Comparison of ENCODE assay signal across 8 mouse cellular contexts in genomic region chr1:181144966-181145365, GRCm38 (mm10). TPM values are rescaled to one million over a fixed set of nuclear protein-coding genes. Genes with fewer than 3 reads are reported as not detected.
DNase-seq lines count a peak whose midpoint lies in the region; ATAC-seq and TF ChIP-seq lines count a peak whose summit lies in the region.

No protein-coding gene starts in this region.

- H3K79me2 ChIP-seq in C2C12 (ENCODE audit: control insufficient read depth, insufficient read depth): peaks cover 46% of the 10 kb centered on the region

- 23% methylated on average over 12 of the region's 12 CpGs for WGBS in forebrain, embryonic 10.5 days
- WGBS in limb, embryonic 15.5 days: 6% methylated on average over 12 of the region's 12 CpGs

- H3K79me3 ChIP-seq in C2C12 (ENCODE audit: low read depth): peaks cover 17% of the 10 kb centered on the region

- peak overlapping the region; percentile 51; the same call in 1 of the 2 replicates for H3K9ac ChIP-seq in limb, embryonic 15.5 days

- no peak for ATAC-seq in erythroblast, adult 5-6 weeks (replicated peaks; ENCODE audit: low FRiP score, poor library complexity, severe bottlenecking)
- ATAC-seq in limb, embryonic 15.5 days (ENCODE audit: insufficient number of reproducible peaks, low FRiP score, low TSS enrichment, low read depth): no peak
- ATAC-seq in frontal cortex, adult (ENCODE audit: low TSS enrichment): no peak
- ATAC-seq in granulocyte monocyte progenitor cell, adult 5-6 weeks (replicated peaks; ENCODE audit: poor library complexity, severe bottlenecking): no peak

- H3K9me3 ChIP-seq in erythroblast, embryonic 14.5 days (ENCODE audit: control insufficient read depth, low read length): no peaks in the 10 kb centered on the region
- no peaks in the 10 kb centered on the region for H3K9me3 ChIP-seq in forebrain, embryonic 10.5 days
- no peaks in the 10 kb centered on the region for H3K9me3 ChIP-seq in limb, embryonic 15.5 days

- H3K36me3 ChIP-seq in erythroblast, embryonic 14.5 days (ENCODE audit: control insufficient read depth): peaks cover 38% of the 10 kb centered on the region
- peaks cover 23% of the 10 kb centered on the region for H3K36me3 ChIP-seq in C2C12 (ENCODE audit: control insufficient read depth, insufficient read depth)
- peaks cover 26% of the 10 kb centered on the region for H3K36me3 ChIP-seq in forebrain, embryonic 10.5 days (replicated peaks)
- H3K36me3 ChIP-seq in limb, embryonic 15.5 days: peaks cover 18% of the 10 kb centered on the region

- peak overlapping the region; percentile 64 for H3ac ChIP-seq in C2C12 (ENCODE audit: control insufficient read depth, insufficient read length, low read depth)

- H3K4me1 ChIP-seq in erythroblast, embryonic 14.5 days (ENCODE audit: control insufficient read depth): peaks cover 61% of the 10 kb centered on the region
- peaks cover 43% of the 10 kb centered on the region for H3K4me1 ChIP-seq in forebrain, embryonic 10.5 days
- H3K4me1 ChIP-seq in limb, embryonic 15.5 days: peaks cover 18% of the 10 kb centered on the region

- peak overlapping the region; percentile 90 for H3K27ac ChIP-seq in forebrain, embryonic 10.5 days
- peak overlapping the region; percentile 91 for H3K27ac ChIP-seq in limb, embryonic 15.5 days

- H3K27me3 ChIP-seq in erythroblast, embryonic 14.5 days (ENCODE audit: control insufficient read depth): no peaks in the 10 kb centered on the region
- no peaks in the 10 kb centered on the region for H3K27me3 ChIP-seq in C2C12 (ENCODE audit: control insufficient read depth, insufficient read depth, insufficient read length)
- no peaks in the 10 kb centered on the region for H3K27me3 ChIP-seq in forebrain, embryonic 10.5 days (ENCODE audit: poor library complexity, severe bottlenecking)
- no peaks in the 10 kb centered on the region for H3K27me3 ChIP-seq in limb, embryonic 15.5 days

- H3K4me2 ChIP-seq in limb, embryonic 15.5 days: peak overlapping the region; percentile 53

- peak overlapping the region; percentile 96 for H3K4me3 ChIP-seq in erythroblast, embryonic 14.5 days (replicated peaks)
- H3K4me3 ChIP-seq in C2C12 (ENCODE audit: insufficient read depth, poor library complexity, severe bottlenecking): peak overlapping the region; percentile 74
- peak overlapping the region; percentile 85 for H3K4me3 ChIP-seq in forebrain, embryonic 10.5 days
- peak overlapping the region; percentile 62 for H3K4me3 ChIP-seq in limb, embryonic 15.5 days

- TF ChIP-seq CTCF in C2C12 (IDR thresholded peaks at IDR 0.05; ENCODE audit: control insufficient read depth, insufficient read depth, insufficient read length): no peak

- DNase-seq in forebrain, embryonic 10.5 days (ENCODE audit: extremely low spot score, low spot score): no peak
- no peak for DNase-seq in spleen, postnatal 14 days (ENCODE audit: low spot score in 2 of 2)

TF ChIP-seq in C2C12, 6 proteins besides CTCF, POLR2A, EP300 and RAD21:
- no peak for TF ChIP-seq MYOD1 (IDR thresholded peaks at IDR 0.05; ENCODE audit: control insufficient read depth, insufficient read length, low read depth)
- TF ChIP-seq MYOG (IDR thresholded peaks at IDR 0.05; ENCODE audit: control insufficient read depth, extremely low read depth, insufficient read length): no peak
- TF ChIP-seq CEBPB (IDR thresholded peaks at IDR 0.05; ENCODE audit: low read depth): no peak
- no peak for TF ChIP-seq MAX (IDR thresholded peaks at IDR 0.05)
- no peak for TF ChIP-seq FOSL1 (IDR thresholded peaks at IDR 0.05; ENCODE audit: insufficient read depth, low read length, poor library complexity, severe bottlenecking)
- TF ChIP-seq USF1 (IDR thresholded peaks at IDR 0.05; ENCODE audit: low read depth): no peak

RNA-seq across cellular contexts. Expression of gene Cnih4, which starts 0.5 kb away (rescaled TPM):
- 2.0 and 2.1 TPM in 2 replicates for polyA plus RNA-seq in erythroblast, embryonic 14.5 days (2012)
- 21.5 and 49.3 TPM in 2 replicates for total RNA-seq in erythroblast, adult 5-6 weeks (2015; ENCODE audit: low replicate concordance)
- total RNA-seq in erythroblast, adult 5-6 weeks (2017; ENCODE audit: low replicate concordance): 13.2 and 39.6 TPM in 2 replicates
- 109 TPM for polyA plus RNA-seq in C2C12 (2012; fragmentation: generic; extraction: Trizol)
- polyA plus RNA-seq in forebrain, embryonic 10.5 days (2016; fragmentation: Nextera tagmentation; extraction: Ambion mirVana): 113 and 127 TPM in 2 replicates
- 102 and 105 TPM in 2 replicates for polyA plus RNA-seq in limb, embryonic 15.5 days (2015; fragmentation: Nextera tagmentation; extraction: Ambion mirVana)
- 86.6 and 91.4 TPM in 2 replicates for total RNA-seq in granulocyte monocyte progenitor cell, adult 5-6 weeks (2014; fragmentation: Nextera tagmentation)
- 99.8 and 109 TPM in 2 replicates for total RNA-seq in granulocyte monocyte progenitor cell, adult 5-6 weeks (2017)

RNA-seq across cellular contexts. Expression of gene Nvl, which starts 1.0 kb away (rescaled TPM):
- 0.45 and 0.50 TPM in 2 replicates for polyA plus RNA-seq in erythroblast, embryonic 14.5 days (2012)
- total RNA-seq in erythroblast, adult 5-6 weeks (2015; ENCODE audit: low replicate concordance): 6.5 and 12.7 TPM in 2 replicates
- total RNA-seq in erythroblast, adult 5-6 weeks (2017; ENCODE audit: low replicate concordance): 10.1 and 11.4 TPM in 2 replicates
- 8.2 TPM for polyA plus RNA-seq in C2C12 (2012; fragmentation: generic; extraction: Trizol)
- 45.8 and 50.7 TPM in 2 replicates for polyA plus RNA-seq in forebrain, embryonic 10.5 days (2016; fragmentation: Nextera tagmentation; extraction: Ambion mirVana)
- polyA plus RNA-seq in limb, embryonic 15.5 days (2015; fragmentation: Nextera tagmentation; extraction: Ambion mirVana): 31.9 and 36.2 TPM in 2 replicates
- total RNA-seq in granulocyte monocyte progenitor cell, adult 5-6 weeks (2014; fragmentation: Nextera tagmentation): 43.2 and 52.6 TPM in 2 replicates
- 24.9 and 26.2 TPM in 2 replicates for total RNA-seq in granulocyte monocyte progenitor cell, adult 5-6 weeks (2017)

Comparison
In these comparisons a context has a peak if more than half of its experiments do, and no peak if none do; other contexts are left out.
1. RNA of gene Cnih4, which starts 0.5 kb away (polyA plus RNA-seq): 113 to 127 TPM in forebrain, embryonic 10.5 days, 109 TPM in C2C12 (single experiment) and 102 to 105 TPM in limb, embryonic 15.5 days; 2.0 to 2.1 TPM in erythroblast, embryonic 14.5 days; every median in the first group is over 10 times any median in the second.
2. Peak in every context shown above with its lines, with median percentiles within 50 percentile points of each other: H3K4me3 ChIP-seq.